9 mouse cellular contexts compared by ENCODE assay signal in the genomic region with DNA sequence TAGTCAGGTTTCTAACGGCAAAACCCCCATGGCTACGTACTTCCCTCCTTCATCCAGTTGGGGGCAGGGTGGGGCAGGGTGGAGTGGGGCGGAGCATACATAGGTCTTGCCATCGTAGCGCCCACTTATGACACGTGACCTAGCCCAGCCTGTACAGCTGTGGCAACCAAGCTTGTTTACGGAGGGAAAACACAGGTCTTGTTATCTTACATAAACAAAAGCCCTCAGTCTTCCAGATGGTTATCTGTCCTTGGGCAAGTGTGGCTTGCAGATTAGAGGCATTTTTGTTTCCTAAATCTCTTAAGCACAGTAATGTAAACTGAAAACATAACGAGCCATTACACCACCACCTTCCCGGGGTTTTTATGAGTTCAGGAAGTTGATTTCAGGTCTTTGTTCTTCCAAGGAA. TPM values are rescaled to one million over a fixed set of nuclear protein-coding genes. Genes with fewer than 3 reads are reported as not detected.
DNase-seq lines count a peak whose midpoint lies in the region; TF ChIP-seq lines count a peak whose summit lies in the region.
"Had no signal": no experiment of that assay in that cellular context is flagged by ENCODE, and none has a peak within 500 bp of the region (broad histone marks: within the 10 kb centered on the region; RNA-seq: fewer than 3 reads in every experiment).

No protein-coding gene starts in this region.

- DNase-seq in 416B (ENCODE audit: low read depth) = peak; percentile 99
- peak; percentile 50 for DNase-seq in ES-E14 (ENCODE audit: low read depth, low spot score)
- DNase-seq in hindlimb bud, embryonic 11.5 days (ENCODE audit: extremely low spot score, low read depth, low spot score) = peak; percentile 54
- DNase-seq in lung, postnatal 4 days = peak; percentile 70 to 78
- DNase-seq in thymus, postnatal 25 days = peak; percentile 75
- DNase-seq in cerebellum, postnatal 10 days = no peak
- DNase-seq in kidney, postnatal 25 days = no peak
- no peak for DNase-seq in right cerebral cortex, adult 18-20 months

- no peak overlapping the region for H3K4me3 ChIP-seq in ES-E14 (ENCODE audit: insufficient read depth in 1 of 2, low read depth in 1 of 2, low read length in 2 of 2, poor library complexity in 1 of 2, severe bottlenecking in 1 of 2)
- H3K4me3 ChIP-seq: heart, embryonic 15.5 days had no signal

- H3K36me3 ChIP-seq in ES-E14 (ENCODE audit: control insufficient read depth, insufficient read depth, low read length, poor library complexity, severe bottlenecking) = no peaks in the 10 kb centered on the region
- H3K36me3 ChIP-seq: heart, embryonic 15.5 days had no signal

- no peak overlapping the region for H3K27ac ChIP-seq in ES-E14 (ENCODE audit: insufficient read depth, low read depth, low read length, poor library complexity, severe bottlenecking)
- H3K27ac ChIP-seq: heart, embryonic 15.5 days had no signal

- in situ Hi-C loops in ES-E14 (cut with MboI; ENCODE audit: low sequenced_read_pairs in 2 of 2, unreplicated experiment in 2 of 2) = no loop called here

- H3K9ac ChIP-seq in ES-E14 (ENCODE audit: insufficient read depth, low read depth, low read length, poor library complexity, severe bottlenecking) = no peak overlapping the region
- H3K9ac ChIP-seq: heart, embryonic 15.5 days had no signal

- peaks cover 8 to 18% of the 10 kb centered on the region in 2 experiments; a peak in 3 of 4 replicates for H3K4me1 ChIP-seq in ES-E14 (ENCODE audit: control insufficient read depth in 2 of 2, insufficient read depth in 2 of 2, low read length in 2 of 2, poor library complexity in 1 of 2)
- H3K4me1 ChIP-seq: heart, embryonic 15.5 days had no signal

- no peaks in the 10 kb centered on the region for H3K9me3 ChIP-seq in ES-E14 (ENCODE audit: control insufficient read depth, insufficient read depth, low read depth, low read length)
- H3K9me3 ChIP-seq: heart, embryonic 15.5 days had no signal

TF ChIP-seq in ES-E14, 5 proteins besides CTCF, POLR2A, EP300 and RAD21:
- no peak for TF ChIP-seq HCFC1 (IDR thresholded peaks at IDR 0.05; ENCODE audit: borderline replicate concordance, insufficient read depth, low read length)
- TF ChIP-seq ZC3H11A (IDR thresholded peaks at IDR 0.05; ENCODE audit: borderline replicate concordance, low read depth, low read length) = no peak
- TF ChIP-seq ZNF384 (IDR thresholded peaks at IDR 0.05; ENCODE audit: low read depth, low read length) = no peak
- TF ChIP-seq MAFK (IDR thresholded peaks at IDR 0.05; ENCODE audit: insufficient read depth, low read depth, low read length) = no peak
- TF ChIP-seq CHD2 (IDR thresholded peaks at IDR 0.05; ENCODE audit: low read depth, low read length) = no peak

RNA-seq across cellular contexts. Expression of a gene that starts 7.4 kb away (rescaled TPM):
- total RNA-seq in ES-E14 (2012; rRNA removed) = not detected in 2 replicates

RNA-seq across cellular contexts. Expression of a gene that starts 45.1 kb away (rescaled TPM):
- 5.8 and 9.4 TPM in 2 replicates for total RNA-seq in ES-E14 (2012; rRNA removed)

Comparison
In these comparisons a context has a peak if more than half of its experiments do, and no peak if none do; other contexts are left out.
1. DNase-seq: peak in 416B (single experiment), ES-E14 (single experiment), hindlimb bud, embryonic 11.5 days (single experiment), lung, postnatal 4 days (2 of 2) and thymus, postnatal 25 days (single experiment); none in cerebellum, postnatal 10 days (0 of 2), kidney, postnatal 25 days (0 of 2) and right cerebral cortex, adult 18-20 months (single experiment).